Mouse (Mus musculus) embryo, embryonic 11 days (tissue): ENCODE data around the gene Dnajc7.
A peak's percentile ranks its signal among the peaks of the same experiment; 100 is the strongest.
"Not testable (repeated sequence)": the region's sequence is repeated elsewhere in the genome, so short reads cannot be mapped to it uniquely, and the experiment has no call there.

Source experiments
- DNase-seq: peaks from one replicate; pipeline ENCODE4 v3.0.0-alpha.2; 2015

Dnajc7 gene

DNA sequence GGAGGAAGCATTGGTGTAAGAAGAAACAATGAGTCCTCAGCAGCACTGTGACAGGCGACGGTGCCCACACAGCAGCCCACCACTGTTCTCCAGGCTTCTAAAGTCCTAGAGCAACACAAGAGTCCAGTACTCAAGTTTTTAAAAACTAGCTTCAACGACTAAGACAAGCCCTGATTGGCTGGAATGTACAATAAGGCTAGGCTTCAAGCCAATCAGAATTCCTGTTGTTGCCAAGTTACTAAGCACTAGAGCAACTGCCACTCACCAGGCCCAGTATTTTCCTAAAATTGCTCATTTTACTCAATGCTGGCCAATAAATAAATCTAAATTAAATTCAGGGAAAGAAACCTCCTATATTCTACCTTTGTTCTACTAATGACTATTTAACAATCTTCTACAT, 6.7 kb downstream of the Dnajc7 start:
- peak; percentile 38 for DNase-seq

DNA sequence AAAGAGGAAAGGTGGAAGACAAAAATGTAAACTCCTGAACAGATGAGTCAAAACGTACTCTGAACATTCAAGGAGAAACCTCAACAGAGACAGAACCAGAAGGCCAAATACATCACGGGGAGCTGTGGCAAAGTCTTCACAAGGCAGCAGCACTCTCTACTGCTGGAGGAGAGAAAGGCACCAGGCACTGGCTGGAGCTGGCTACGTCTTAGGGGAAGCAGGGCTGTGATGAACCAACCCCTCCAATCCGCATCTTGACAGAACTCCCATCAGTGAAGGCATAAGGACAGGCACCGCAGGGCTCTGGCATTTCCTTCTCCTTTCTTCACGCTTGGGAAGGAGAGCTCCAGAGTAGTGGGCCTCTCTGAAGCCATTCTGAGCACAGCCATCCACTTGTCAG, 8.3 kb downstream of the Dnajc7 start:
- no peak for DNase-seq

GRCm38 (mm10) chr11:100609997-100610680, 9.8 kb downstream of the Dnajc7 start:
- DNase-seq = no peak

- DNase-seq = no peak
Measured at GRCm38 (mm10) chr11:100609355-100609996, 10.5 kb downstream of the Dnajc7 start.

- DNase-seq = no peak
Measured at GRCm38 (mm10) chr11:100608796-100609195, 11.2 kb downstream of the Dnajc7 start.

- no peak for DNase-seq
Measured at GRCm38 (mm10) chr11:100607121-100607520, 12.8 kb downstream of the Dnajc7 start.

DNA sequence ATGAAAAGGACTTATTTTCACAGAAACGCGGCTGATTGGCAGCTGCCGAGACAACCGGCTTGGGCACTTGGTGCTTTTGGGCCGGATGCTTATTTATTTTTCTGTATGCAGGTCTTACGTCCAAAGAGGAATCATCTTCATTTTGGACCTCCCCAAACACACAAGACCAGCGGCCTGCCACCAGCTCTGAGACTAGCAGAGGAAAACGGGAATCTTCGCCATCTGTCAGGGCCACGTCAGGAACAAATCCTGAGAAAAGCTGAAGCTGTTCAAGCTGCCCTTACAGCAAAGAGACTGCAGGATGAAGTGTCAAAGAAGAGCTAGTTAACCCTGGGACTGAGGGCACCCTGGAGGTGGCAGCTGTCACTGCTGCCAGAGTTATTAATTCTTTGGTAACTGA, 14.5 kb downstream of the Dnajc7 start:
- no peak for DNase-seq

DNA sequence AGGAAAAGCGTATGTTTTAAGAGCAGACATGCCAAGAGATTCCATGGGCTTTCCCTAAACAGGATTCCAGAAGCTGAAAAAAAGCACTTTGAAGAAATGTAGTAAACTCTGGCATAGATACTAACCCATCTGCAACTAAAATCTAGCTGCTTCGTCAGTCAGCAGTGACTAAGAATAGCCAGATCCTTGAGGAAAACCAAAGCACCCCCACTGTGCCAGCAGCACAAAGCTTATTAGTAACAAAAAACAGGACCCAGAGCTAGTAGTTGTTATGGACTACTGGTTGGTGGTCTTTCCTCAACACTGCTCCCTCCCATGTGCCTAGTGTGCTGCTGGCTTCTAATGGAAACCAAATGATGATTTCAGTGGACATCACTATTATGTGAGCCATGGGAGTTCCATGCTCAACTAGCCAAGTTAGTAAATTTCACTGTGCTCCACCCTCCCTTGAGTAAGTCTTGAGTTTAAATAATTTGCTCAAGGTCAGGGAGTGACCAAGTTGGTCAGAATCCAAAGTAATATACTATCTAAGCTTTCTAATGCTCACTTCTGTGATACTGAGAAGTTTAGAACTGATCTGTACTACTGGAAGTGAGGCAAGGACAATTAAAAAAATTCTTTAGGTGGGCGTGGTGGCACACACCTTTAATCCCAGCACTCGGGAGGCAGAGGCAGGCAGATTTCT, 15.5 kb downstream of the Dnajc7 start:
- DNase-seq = no peak

DNA sequence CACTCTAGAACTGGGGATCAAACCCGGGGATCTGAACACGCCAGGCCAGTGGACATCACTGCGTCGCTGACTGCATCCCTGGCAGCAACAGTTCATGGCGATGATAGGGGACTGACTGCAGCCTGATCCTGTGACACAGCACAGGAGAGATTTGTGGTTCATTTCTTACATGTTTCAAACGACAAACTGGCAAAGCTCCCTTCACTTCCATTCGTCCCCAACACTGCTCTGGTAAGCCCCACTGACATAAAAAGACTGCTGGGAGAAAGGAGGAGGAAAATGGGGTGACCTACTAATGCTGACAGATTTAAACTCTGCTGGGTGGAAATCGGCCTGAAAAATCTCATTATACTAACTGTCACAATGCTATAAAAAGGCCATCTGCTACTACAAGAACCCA, 16.2 kb downstream of the Dnajc7 start:
- no peak for DNase-seq

DNA sequence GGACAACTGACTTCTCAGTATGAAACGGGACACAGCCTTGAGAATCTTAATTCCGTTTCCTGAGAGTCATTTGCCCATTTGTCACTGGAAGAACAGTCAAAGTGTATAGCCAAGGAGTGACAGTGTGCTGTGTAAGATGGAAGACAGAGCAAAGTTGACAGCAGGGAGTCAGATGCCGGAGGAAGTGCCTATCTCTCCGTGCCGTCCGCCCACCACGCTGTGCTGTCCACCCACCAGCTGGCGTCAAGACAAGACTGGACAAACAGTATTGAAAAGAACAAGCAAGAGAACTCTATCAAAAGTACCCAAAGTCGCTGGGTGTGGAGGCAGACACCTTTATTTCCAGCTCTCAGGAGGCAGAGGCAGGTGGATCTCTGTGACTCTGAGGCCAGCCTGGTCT, 16.8 kb downstream of the Dnajc7 start:
- DNase-seq = no peak

GRCm38 (mm10) chr11:100601372-100601771, 18.6 kb downstream of the Dnajc7 start:
- DNase-seq = no peak

DNA sequence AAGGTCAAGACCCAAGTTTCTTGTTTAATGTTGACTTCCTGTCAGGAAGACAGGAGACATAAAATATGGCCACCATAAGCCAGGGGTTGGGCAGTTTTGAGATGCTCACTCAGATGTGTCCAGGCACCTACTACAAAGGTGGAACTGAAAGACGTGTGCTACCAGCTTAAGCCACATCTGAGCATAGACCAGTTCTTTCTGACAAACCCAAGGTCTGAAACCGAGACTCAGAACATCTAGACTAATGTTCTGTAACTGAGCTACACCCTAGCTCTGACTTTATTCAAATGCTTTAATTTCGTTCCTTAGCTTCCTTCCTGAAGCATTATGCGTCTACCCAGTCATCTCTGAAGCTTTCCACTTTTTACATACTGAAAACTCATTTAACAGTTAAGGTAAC, 21.9 kb downstream of the Dnajc7 start:
- DNase-seq = no peak

- DNase-seq = no peak
Measured at GRCm38 (mm10) chr11:100595533-100595932, 24.4 kb downstream of the Dnajc7 start.

- no peak for DNase-seq
Measured at GRCm38 (mm10) chr11:100594608-100595007, 25.4 kb downstream of the Dnajc7 start.

- DNase-seq = no peak
Measured at GRCm38 (mm10) chr11:100592346-100593046, 27.5 kb downstream of the Dnajc7 start.

DNA sequence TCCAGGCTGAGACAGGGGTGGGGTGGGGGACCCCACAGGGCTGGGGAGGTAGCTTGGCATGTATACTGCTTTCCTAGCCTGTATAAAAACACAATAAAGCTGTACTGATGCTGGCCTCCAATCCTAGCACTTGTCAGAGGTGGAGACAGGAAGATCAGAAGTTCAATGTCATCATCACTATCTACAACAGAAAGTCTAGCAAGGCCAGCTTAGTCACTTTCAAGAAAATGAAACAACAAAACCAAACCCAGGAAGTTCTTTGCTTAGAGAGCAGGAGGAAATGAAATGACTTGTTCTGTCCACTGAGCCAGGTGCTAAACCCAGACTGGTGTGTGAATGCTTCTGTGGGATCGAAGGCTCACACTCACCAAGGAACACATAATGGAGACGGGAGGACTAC, 31.5 kb downstream of the Dnajc7 start:
- DNase-seq = no peak

- no peak for DNase-seq
Measured at GRCm38 (mm10) chr11:100585148-100585547, 34.8 kb downstream of the Dnajc7 start.

DNA sequence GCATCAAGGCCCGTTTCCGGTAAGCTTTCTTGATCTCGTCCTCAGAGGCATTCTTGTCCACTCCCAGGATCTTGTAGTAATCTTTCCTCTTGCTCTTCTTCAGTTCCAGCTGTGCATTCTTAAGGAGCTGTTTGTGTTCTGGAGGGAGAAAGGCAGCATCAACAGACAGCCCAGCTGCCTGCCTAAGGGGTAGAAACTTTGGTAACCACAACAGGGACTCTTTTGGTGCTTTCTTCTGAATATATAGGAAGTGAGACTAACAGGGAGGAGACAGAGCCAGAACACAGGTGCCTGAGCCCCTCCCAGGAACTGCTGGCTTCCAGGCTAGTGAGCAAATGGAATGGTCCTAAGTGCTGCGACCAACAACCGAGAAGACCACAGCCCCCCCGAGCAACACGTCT, 35.4 kb downstream of the Dnajc7 start:
- DNase-seq = no peak

- DNase-seq = no peak
Measured at GRCm38 (mm10) chr11:100582836-100583235, 37.1 kb downstream of the Dnajc7 start.

DNA sequence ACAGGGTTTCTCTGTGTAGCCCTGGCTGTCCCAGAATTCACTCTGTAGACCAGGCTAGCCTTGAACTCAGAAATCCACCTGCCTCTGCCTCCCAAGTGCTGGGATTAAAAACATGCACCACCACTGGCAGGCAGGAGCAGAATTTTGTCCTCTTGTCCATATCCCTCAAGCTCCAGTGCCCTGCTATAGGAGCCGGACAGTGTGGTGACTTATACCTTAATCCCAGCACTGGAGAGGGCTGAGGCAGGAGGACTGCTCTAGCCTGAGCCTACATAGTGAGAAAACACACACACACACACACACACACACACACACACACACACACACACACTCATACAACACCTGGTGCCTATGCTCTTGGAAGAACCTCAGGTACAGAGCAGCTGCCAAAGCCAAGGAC, 37.6 kb downstream of the Dnajc7 start:
- not testable (repeated sequence) for DNase-seq

DNA sequence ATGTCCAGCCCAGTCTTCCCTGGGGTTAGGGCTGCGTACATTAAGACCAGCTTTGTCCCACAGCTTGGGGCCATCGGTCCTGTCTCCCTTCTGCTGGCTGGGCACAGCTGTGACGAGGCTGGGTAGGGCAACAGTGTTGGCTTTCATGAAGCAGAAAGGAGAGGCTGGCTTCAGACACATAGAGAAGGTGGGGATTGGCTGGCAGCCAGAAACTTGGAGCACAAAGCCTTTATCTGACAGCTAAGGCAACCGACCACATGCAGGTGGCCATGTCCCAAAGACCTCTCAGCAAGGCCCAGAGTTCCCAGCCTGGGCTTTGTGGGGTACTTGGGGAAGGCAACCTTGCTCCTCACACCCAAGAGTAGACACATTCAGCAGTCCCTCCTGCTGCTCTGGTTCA, 38.2 kb downstream of the Dnajc7 start:
- no peak for DNase-seq

GRCm38 (mm10) chr11:100580275-100580674, 39.7 kb downstream of the Dnajc7 start:
- DNase-seq = no peak

DNA sequence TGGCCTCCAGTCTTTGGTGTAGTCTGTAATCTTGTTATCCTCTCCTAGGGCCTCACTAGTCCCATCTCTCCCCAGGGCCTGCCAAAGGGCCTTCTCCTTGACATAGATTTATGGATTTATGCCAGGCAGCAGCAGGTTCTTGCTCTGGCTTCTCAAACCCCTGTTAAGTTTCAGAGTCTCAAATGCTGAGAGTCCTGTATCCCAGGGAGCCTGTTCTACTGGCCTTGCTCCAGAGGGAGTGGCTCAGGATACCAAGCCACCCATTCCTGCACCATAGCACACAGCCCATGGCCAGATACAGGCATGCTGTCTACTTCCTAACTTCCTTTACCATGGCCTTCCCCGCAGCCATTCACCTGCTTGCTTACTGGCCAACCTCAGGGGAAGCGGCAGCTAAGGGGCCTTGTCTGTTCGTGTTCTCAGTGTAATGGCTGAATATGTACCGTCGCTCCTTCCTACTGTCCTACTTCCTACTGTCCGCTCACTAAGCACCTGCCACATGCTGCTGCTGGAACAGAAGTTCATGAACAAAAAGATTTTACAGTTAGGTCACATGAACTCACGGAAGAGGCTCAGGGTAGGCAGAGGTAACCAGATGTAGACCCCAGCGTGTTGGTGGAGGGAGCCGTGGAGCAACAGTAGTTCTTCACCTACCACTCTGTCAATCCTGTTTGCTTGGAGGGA, 40.7 kb downstream of the Dnajc7 start:
- no peak for DNase-seq
